Mouse (Mus musculus) thymus, postnatal 4 days (tissue): ENCODE measurements at regions not wholly inside any gene's neighbourhood (a gene's known extent, or its start where the extent isn't known, plus 50 kb on each side); places are given as distances from the start of the nearest gene placed in this dataset.

Experiments used
- DNase-seq: peaks from one replicate; pipeline ENCODE4 v3.0.0; 2021

- DNase-seq: no peak
Measured at GRCm38 (mm10) chr2:50755616-50756450, 393.1 kb downstream of the Rnd3 start.

- no peak for DNase-seq
Measured at GRCm38 (mm10) chr2:50755160-50755559, 393.8 kb downstream of the Rnd3 start.

GRCm38 (mm10) chr2:50752408-50752807 is 396.5 kb downstream of the Rnd3 start:
- no peak for DNase-seq

- DNase-seq: no peak
Measured at GRCm38 (mm10) chr2:50750799-50751198, 398.1 kb downstream of the Rnd3 start.

- DNase-seq: no peak
Measured at GRCm38 (mm10) chr2:50744625-50745214, 404.2 kb downstream of the Rnd3 start.

- DNase-seq: no peak
Measured at GRCm38 (mm10) chr2:50743785-50744258, 405.1 kb downstream of the Rnd3 start.

- DNase-seq: no peak
Measured at GRCm38 (mm10) chr2:50742421-50742820, 406.5 kb downstream of the Rnd3 start.

- no peak for DNase-seq
Measured at GRCm38 (mm10) chr2:50741337-50741736, 407.6 kb downstream of the Rnd3 start.

GRCm38 (mm10) chr2:50739599-50739979 is 409.3 kb downstream of the Rnd3 start:
- no peak for DNase-seq

- no peak for DNase-seq
Measured at GRCm38 (mm10) chr2:50738936-50739598, 409.8 kb downstream of the Rnd3 start.

GRCm38 (mm10) chr2:50737706-50738105 is 411.2 kb downstream of the Rnd3 start:
- no peak for DNase-seq

- DNase-seq: no peak
Measured at GRCm38 (mm10) chr2:50735029-50735428, 413.9 kb downstream of the Rnd3 start.

- no peak for DNase-seq
Measured at GRCm38 (mm10) chr2:50706652-50707051, 410.1 kb upstream of the Mmadhc start.

- DNase-seq: no peak
Measured at GRCm38 (mm10) chr2:50704297-50704696, 407.7 kb upstream of the Mmadhc start.

GRCm38 (mm10) chr2:50702584-50703450 is 406.2 kb upstream of the Mmadhc start:
- DNase-seq: no peak

GRCm38 (mm10) chr2:50698841-50699240 is 402.2 kb upstream of the Mmadhc start:
- no peak for DNase-seq

- no peak for DNase-seq
Measured at GRCm38 (mm10) chr2:50696575-50696974, 400.0 kb upstream of the Mmadhc start.

- DNase-seq: no peak
Measured at GRCm38 (mm10) chr2:50694849-50695248, 398.2 kb upstream of the Mmadhc start.

GRCm38 (mm10) chr2:50693784-50694350 is 397.3 kb upstream of the Mmadhc start:
- DNase-seq: no peak

GRCm38 (mm10) chr2:50690120-50691103 is 393.8 kb upstream of the Mmadhc start:
- DNase-seq: no peak

GRCm38 (mm10) chr2:50687672-50688151 is 391.1 kb upstream of the Mmadhc start:
- no peak for DNase-seq
